Comparison of ENCODE assay signal across 16 mouse cellular contexts in genomic region chr3:110022783-110023599, GRCm38 (mm10).
DNase-seq lines count a peak whose midpoint lies in the region; ATAC-seq lines count a peak whose summit lies in the region.
"Had no signal": no experiment of that assay in that cellular context is flagged by ENCODE, and none has a peak within 500 bp of the region (broad histone marks: within the 10 kb centered on the region; RNA-seq: fewer than 3 reads in every experiment).

No protein-coding gene starts in this region.

- intact Hi-C loops in left cerebral cortex, postnatal 4 days (cut with DNase I), result no loop called here

- peaks cover 9% of the 10 kb centered on the region for H3K4me1 ChIP-seq in heart, embryonic 13.5 days
- H3K4me1 ChIP-seq in midbrain, embryonic 11.5 days (ENCODE audit: control insufficient read depth, insufficient read depth, low read length), result peaks cover 4% of the 10 kb centered on the region; the same call in 1 of the 2 replicates
- 0 out of 2 replicates have a peak, but pooled peaks cover 4% of the 10 kb centered on the region for H3K4me1 ChIP-seq in midbrain, embryonic 14.5 days (ENCODE audit: control insufficient read depth, insufficient read depth, low read length)
- peaks cover 12% of the 10 kb centered on the region for H3K4me1 ChIP-seq in hindbrain, embryonic 13.5 days (replicated peaks)
- H3K4me1 ChIP-seq in stomach, embryonic 15.5 days, result no peaks in the 10 kb centered on the region

- no peak for ATAC-seq in heart, embryonic 13.5 days (ENCODE audit: extremely low read depth, insufficient number of reproducible peaks, low FRiP score, low TSS enrichment)
- ATAC-seq in midbrain, embryonic 11.5 days (ENCODE audit: low FRiP score), result peak; percentile 50; the same call in 1 of the 2 replicates
- ATAC-seq in midbrain, embryonic 14.5 days (ENCODE audit: low FRiP score, low TSS enrichment), result no peak
- ATAC-seq in hindbrain, embryonic 13.5 days (ENCODE audit: low FRiP score), result no peak
- ATAC-seq in stomach, embryonic 15.5 days (ENCODE audit: insufficient read depth, low FRiP score, low read depth), result peak; percentile 53; the same call in 1 of the 2 replicates
- ATAC-seq: lung, postnatal 0 days had no signal

- no peak for DNase-seq in heart, adult 9 months (ENCODE audit: low spot score in 2 of 2)
- DNase-seq in midbrain, embryonic 11.5 days (ENCODE audit: low spot score, missing footprints), result no peak
- no peak for DNase-seq in midbrain, embryonic 14.5 days
- no peak for DNase-seq in MN1 (ENCODE audit: low spot score)
- no peak for DNase-seq in left cerebral cortex, postnatal 4 days
- DNase-seq: adrenal gland, adult 2 months; cerebellum, adult 11 months; gastrocnemius, postnatal 14 days; liver; right cerebral cortex, adult 18-20 months; thymus, postnatal 36 days had no signal

- peak overlapping the region; percentile 34 for H3K4me2 ChIP-seq in heart, embryonic 13.5 days
- no peak overlapping the region for H3K4me2 ChIP-seq in midbrain, embryonic 11.5 days
- no peak overlapping the region for H3K4me2 ChIP-seq in midbrain, embryonic 14.5 days (ENCODE audit: low read length)
- no peak overlapping the region for H3K4me2 ChIP-seq in hindbrain, embryonic 13.5 days
- peak overlapping the region; percentile 30; the same call in 1 of the 2 replicates for H3K4me2 ChIP-seq in stomach, embryonic 15.5 days

- no peak overlapping the region for H3K9ac ChIP-seq in heart, embryonic 13.5 days
- H3K9ac ChIP-seq in midbrain, embryonic 11.5 days (ENCODE audit: low read length), result no peak overlapping the region
- H3K9ac ChIP-seq in midbrain, embryonic 14.5 days (replicated peaks; ENCODE audit: low read length), result no peak overlapping the region
- no peak overlapping the region for H3K9ac ChIP-seq in hindbrain, embryonic 13.5 days
- no peak overlapping the region for H3K9ac ChIP-seq in stomach, embryonic 15.5 days

- no peaks in the 10 kb centered on the region for H3K36me3 ChIP-seq in heart, embryonic 13.5 days
- no peaks in the 10 kb centered on the region for H3K36me3 ChIP-seq in midbrain, embryonic 11.5 days (ENCODE audit: control insufficient read depth, insufficient read depth, low read length)
- H3K36me3 ChIP-seq in midbrain, embryonic 14.5 days (ENCODE audit: control insufficient read depth, insufficient read depth, low read length), result no peaks in the 10 kb centered on the region
- no peaks in the 10 kb centered on the region for H3K36me3 ChIP-seq in hindbrain, embryonic 13.5 days
- H3K36me3 ChIP-seq in stomach, embryonic 15.5 days, result no peaks in the 10 kb centered on the region

- no peaks in the 10 kb centered on the region for H3K9me3 ChIP-seq in heart, embryonic 13.5 days
- no peaks in the 10 kb centered on the region for H3K9me3 ChIP-seq in midbrain, embryonic 11.5 days (ENCODE audit: control insufficient read depth, low read length)
- H3K9me3 ChIP-seq in midbrain, embryonic 14.5 days (ENCODE audit: control insufficient read depth, low read length), result no peaks in the 10 kb centered on the region
- H3K9me3 ChIP-seq in hindbrain, embryonic 13.5 days, result no peaks in the 10 kb centered on the region
- H3K9me3 ChIP-seq in stomach, embryonic 15.5 days, result no peaks in the 10 kb centered on the region

- H3K27me3 ChIP-seq in heart, embryonic 13.5 days (replicated peaks), result no peaks in the 10 kb centered on the region
- H3K27me3 ChIP-seq in midbrain, embryonic 11.5 days (ENCODE audit: control insufficient read depth, insufficient read depth, low read length), result no peaks in the 10 kb centered on the region
- H3K27me3 ChIP-seq in midbrain, embryonic 14.5 days (ENCODE audit: control insufficient read depth, insufficient read depth, low read length), result no peaks in the 10 kb centered on the region
- no peaks in the 10 kb centered on the region for H3K27me3 ChIP-seq in hindbrain, embryonic 13.5 days
- no peaks in the 10 kb centered on the region for H3K27me3 ChIP-seq in stomach, embryonic 15.5 days (replicated peaks)

- 0 out of 2 replicates have a peak overlapping the region, but pooled peaks have one; percentile 11 for H3K4me3 ChIP-seq in heart, embryonic 13.5 days
- no peak overlapping the region for H3K4me3 ChIP-seq in midbrain, embryonic 11.5 days (ENCODE audit: low read depth, low read length)
- no peak overlapping the region for H3K4me3 ChIP-seq in midbrain, embryonic 14.5 days (replicated peaks; ENCODE audit: low read depth, low read length)
- no peak overlapping the region for H3K4me3 ChIP-seq in hindbrain, embryonic 13.5 days
- no peak overlapping the region for H3K4me3 ChIP-seq in stomach, embryonic 15.5 days (replicated peaks)
- H3K4me3 ChIP-seq: myocyte had no signal

- WGBS in heart, embryonic 13.5 days, result 29% methylated on average over 18 of the region's 18 CpGs
- 63% methylated on average over 18 of the region's 18 CpGs for WGBS in midbrain, embryonic 11.5 days
- 54% methylated on average over 18 of the region's 18 CpGs for WGBS in midbrain, embryonic 14.5 days
- 33% methylated on average over 18 of the region's 18 CpGs for WGBS in hindbrain, embryonic 13.5 days
- 13% methylated on average over 18 of the region's 18 CpGs for WGBS in stomach, embryonic 15.5 days

- no peak overlapping the region for H3K27ac ChIP-seq in heart, embryonic 13.5 days (replicated peaks)
- H3K27ac ChIP-seq in midbrain, embryonic 11.5 days (ENCODE audit: low read depth, low read length), result no peak overlapping the region
- no peak overlapping the region for H3K27ac ChIP-seq in midbrain, embryonic 14.5 days (replicated peaks; ENCODE audit: low read depth, low read length)
- 0 out of 2 replicates have a peak overlapping the region, but pooled peaks have one; percentile 41 for H3K27ac ChIP-seq in hindbrain, embryonic 13.5 days
- H3K27ac ChIP-seq in stomach, embryonic 15.5 days, result no peak overlapping the region; the same call in 1 of the 2 replicates

Comparison
In these comparisons a context has a peak if more than half of its experiments do, and no peak if none do; other contexts are left out.
1. ATAC-seq: peak in midbrain, embryonic 11.5 days (single experiment) and stomach, embryonic 15.5 days (single experiment); none in heart, embryonic 13.5 days (single experiment), midbrain, embryonic 14.5 days (single experiment) and hindbrain, embryonic 13.5 days (single experiment).
2. H3K4me2 ChIP-seq: peak in heart, embryonic 13.5 days (single experiment) and stomach, embryonic 15.5 days (single experiment); none in midbrain, embryonic 11.5 days (single experiment), midbrain, embryonic 14.5 days (single experiment) and hindbrain, embryonic 13.5 days (single experiment).